Comparison of ENCODE assay signal across 10 mouse cellular contexts in genomic region chr19:16779281-16779680, GRCm38 (mm10). TPM values are rescaled to one million over a fixed set of nuclear protein-coding genes. Genes with fewer than 3 reads are reported as not detected.
DNase-seq lines count a peak whose midpoint lies in the region; ATAC-seq and TF ChIP-seq lines count a peak whose summit lies in the region.
"Had no signal": no experiment of that assay in that cellular context is flagged by ENCODE, and none has a peak within 500 bp of the region (broad histone marks: within the 10 kb centered on the region; RNA-seq: fewer than 3 reads in every experiment).

No protein-coding gene starts in this region.

- DNase-seq in forebrain, embryonic 11.5 days (ENCODE audit: low spot score), result no peak
- peak; percentile 84 for DNase-seq in midbrain, embryonic 11.5 days (ENCODE audit: low spot score, missing footprints)
- no peak for DNase-seq in midbrain, postnatal 0 days (ENCODE audit: low spot score)
- peak; percentile 10 for DNase-seq in skeletal muscle tissue, adult 2 months (ENCODE audit: low read depth, low spot score)
- DNase-seq in embryo, embryonic 11 days, result no peak
- DNase-seq in left cerebral cortex, adult 8-10 months (ENCODE audit: low spot score in 2 of 2), result no peak
- DNase-seq: gastrocnemius, postnatal 10 days; lung, adult 2 months had no signal

- H3K36me3 ChIP-seq in forebrain, embryonic 12.5 days (replicated peaks), result no peaks in the 10 kb centered on the region
- no peaks in the 10 kb centered on the region for H3K36me3 ChIP-seq in forebrain, embryonic 11.5 days (ENCODE audit: control insufficient read depth, insufficient read depth, low read length)
- no peaks in the 10 kb centered on the region for H3K36me3 ChIP-seq in midbrain, embryonic 11.5 days (ENCODE audit: control insufficient read depth, insufficient read depth, low read length)
- no peaks in the 10 kb centered on the region for H3K36me3 ChIP-seq in midbrain, postnatal 0 days (ENCODE audit: insufficient read depth, low read length)
- no peaks in the 10 kb centered on the region for H3K36me3 ChIP-seq in heart, embryonic 12.5 days

- WGBS in forebrain, embryonic 12.5 days, result 69% methylated on average over 5 of the region's 5 CpGs
- 77% methylated on average over 5 of the region's 5 CpGs for WGBS in forebrain, embryonic 11.5 days
- WGBS in midbrain, embryonic 11.5 days, result 71% methylated on average over 5 of the region's 5 CpGs
- 67% methylated on average over 5 of the region's 5 CpGs for WGBS in midbrain, postnatal 0 days
- 74% methylated on average over 5 of the region's 5 CpGs for WGBS in heart, embryonic 12.5 days

- H3K4me1 ChIP-seq in forebrain, embryonic 12.5 days, result peaks cover 9% of the 10 kb centered on the region
- no peaks in the 10 kb centered on the region; the same call in 1 of the 2 replicates for H3K4me1 ChIP-seq in forebrain, embryonic 11.5 days (replicated peaks; ENCODE audit: control insufficient read depth, insufficient read depth, low read length)
- peaks cover 4% of the 10 kb centered on the region for H3K4me1 ChIP-seq in midbrain, embryonic 11.5 days (ENCODE audit: control insufficient read depth, insufficient read depth, low read length)
- no peaks in the 10 kb centered on the region for H3K4me1 ChIP-seq in midbrain, postnatal 0 days (ENCODE audit: insufficient read depth, low read length)
- H3K4me1 ChIP-seq in heart, embryonic 12.5 days (replicated peaks), result 0 out of 2 replicates have a peak, but pooled peaks cover 3% of the 10 kb centered on the region

- no peaks in the 10 kb centered on the region for H3K9me3 ChIP-seq in forebrain, embryonic 12.5 days
- H3K9me3 ChIP-seq in forebrain, embryonic 11.5 days (ENCODE audit: control insufficient read depth, low read length), result no peaks in the 10 kb centered on the region
- no peaks in the 10 kb centered on the region for H3K9me3 ChIP-seq in midbrain, embryonic 11.5 days (ENCODE audit: control insufficient read depth, low read length)
- no peaks in the 10 kb centered on the region for H3K9me3 ChIP-seq in midbrain, postnatal 0 days (ENCODE audit: low read length)
- H3K9me3 ChIP-seq in heart, embryonic 12.5 days (replicated peaks), result no peaks in the 10 kb centered on the region

- peaks cover 17% of the 10 kb centered on the region for H3K27me3 ChIP-seq in forebrain, embryonic 12.5 days
- H3K27me3 ChIP-seq in forebrain, embryonic 11.5 days (ENCODE audit: control insufficient read depth, insufficient read depth, low read length), result peaks cover 2% of the 10 kb centered on the region; the same call in 1 of the 2 replicates
- peaks cover 5% of the 10 kb centered on the region; the same call in 1 of the 2 replicates for H3K27me3 ChIP-seq in midbrain, embryonic 11.5 days (ENCODE audit: control insufficient read depth, insufficient read depth, low read length)
- H3K27me3 ChIP-seq in midbrain, postnatal 0 days (ENCODE audit: insufficient read depth, low read length), result peaks cover 15% of the 10 kb centered on the region; the same call in 1 of the 2 replicates
- H3K27me3 ChIP-seq in heart, embryonic 12.5 days (replicated peaks), result peaks cover 10% of the 10 kb centered on the region; the same call in 1 of the 2 replicates

- H3K4me2 ChIP-seq in forebrain, embryonic 12.5 days, result peak overlapping the region; percentile 13; the same call in 1 of the 2 replicates
- H3K4me2 ChIP-seq in forebrain, embryonic 11.5 days (ENCODE audit: low read depth, low read length, severe bottlenecking), result no peak overlapping the region
- no peak overlapping the region for H3K4me2 ChIP-seq in midbrain, embryonic 11.5 days
- no peak overlapping the region for H3K4me2 ChIP-seq in midbrain, postnatal 0 days (ENCODE audit: low read depth, low read length, poor library complexity, severe bottlenecking)
- H3K4me2 ChIP-seq in heart, embryonic 12.5 days, result peak overlapping the region; percentile 16; the same call in 1 of the 2 replicates

- no peak overlapping the region for H3K4me3 ChIP-seq in forebrain, embryonic 12.5 days (replicated peaks)
- no peak overlapping the region for H3K4me3 ChIP-seq in forebrain, embryonic 11.5 days (ENCODE audit: low read depth, low read length)
- no peak overlapping the region for H3K4me3 ChIP-seq in midbrain, embryonic 11.5 days (ENCODE audit: low read depth, low read length)
- no peak overlapping the region for H3K4me3 ChIP-seq in midbrain, postnatal 0 days (ENCODE audit: low read depth, low read length)
- H3K4me3 ChIP-seq in heart, embryonic 12.5 days, result no peak overlapping the region

- ATAC-seq in forebrain, embryonic 12.5 days (ENCODE audit: low FRiP score), result no peak
- no peak for ATAC-seq in forebrain, embryonic 11.5 days (replicated peaks; ENCODE audit: low FRiP score)
- ATAC-seq in midbrain, embryonic 11.5 days (ENCODE audit: low FRiP score), result no peak
- ATAC-seq in midbrain, postnatal 0 days (ENCODE audit: low FRiP score), result no peak
- ATAC-seq in heart, embryonic 12.5 days (ENCODE audit: insufficient number of reproducible peaks, low FRiP score), result no peak

- no peak overlapping the region for H3K9ac ChIP-seq in forebrain, embryonic 12.5 days
- no peak overlapping the region for H3K9ac ChIP-seq in forebrain, embryonic 11.5 days (ENCODE audit: low read length)
- H3K9ac ChIP-seq in midbrain, embryonic 11.5 days (ENCODE audit: low read length), result no peak overlapping the region
- H3K9ac ChIP-seq in midbrain, postnatal 0 days (replicated peaks; ENCODE audit: low read length, poor library complexity, severe bottlenecking), result no peak overlapping the region
- no peak overlapping the region for H3K9ac ChIP-seq in heart, embryonic 12.5 days

- H3K27ac ChIP-seq in forebrain, embryonic 12.5 days, result no peak overlapping the region
- H3K27ac ChIP-seq in forebrain, embryonic 11.5 days (ENCODE audit: low read depth, low read length), result no peak overlapping the region
- no peak overlapping the region for H3K27ac ChIP-seq in midbrain, embryonic 11.5 days (ENCODE audit: low read depth, low read length)
- no peak overlapping the region for H3K27ac ChIP-seq in midbrain, postnatal 0 days (ENCODE audit: low read depth, low read length)
- no peak overlapping the region for H3K27ac ChIP-seq in heart, embryonic 12.5 days (ENCODE audit: poor library complexity, severe bottlenecking)

- no peak for TF ChIP-seq CTCF in midbrain, postnatal 0 days (IDR thresholded peaks at IDR 0.05)

RNA-seq across cellular contexts. Expression of gene Vps13a, which starts 1.5 kb away (rescaled TPM):
- polyA plus RNA-seq in forebrain, embryonic 12.5 days (2016; fragmentation: Nextera tagmentation; extraction: Ambion mirVana), result 11.7 and 11.8 TPM in 2 replicates
- polyA plus RNA-seq in forebrain, embryonic 11.5 days (2014; fragmentation: Nextera tagmentation; extraction: Ambion mirVana), result 11.8 and 14.1 TPM in 2 replicates
- polyA plus RNA-seq in midbrain, embryonic 11.5 days (2014; fragmentation: Nextera tagmentation; extraction: Ambion mirVana), result 12.4 and 13.4 TPM in 2 replicates
- 15.9 and 24.1 TPM in 2 replicates for total RNA-seq in midbrain, postnatal 0 days (2014; rRNA removed)
- 5.3 and 6.5 TPM in 2 replicates for polyA plus RNA-seq in midbrain, postnatal 0 days (2015; fragmentation: Nextera tagmentation; extraction: Ambion mirVana)
- polyA plus RNA-seq in heart, embryonic 12.5 days (2016; fragmentation: Nextera tagmentation; extraction: Ambion mirVana), result 8.5 and 8.7 TPM in 2 replicates
- 10 to 100 TPM; 63.7 to 78.3 (median 70.5) TPM for total RNA-seq in left cerebral cortex, adult 8-10 months (2022)

Comparison
In these comparisons a context has a peak if more than half of its experiments do, and no peak if none do; other contexts are left out.
1. H3K4me2 ChIP-seq: peak in forebrain, embryonic 12.5 days (single experiment) and heart, embryonic 12.5 days (single experiment); none in forebrain, embryonic 11.5 days (single experiment), midbrain, embryonic 11.5 days (single experiment) and midbrain, postnatal 0 days (single experiment).
2. DNase-seq: peak in midbrain, embryonic 11.5 days (single experiment) and skeletal muscle tissue, adult 2 months (single experiment); none in forebrain, embryonic 11.5 days (single experiment), midbrain, postnatal 0 days (single experiment), embryo, embryonic 11 days (single experiment) and left cerebral cortex, adult 8-10 months (0 of 2).